Mouse (Mus musculus) cortical plate, adult 2 months (tissue): Measurements from ENCODE around the gene Gm11627. TPM values are rescaled to one million over a fixed set of nuclear protein-coding genes. Genes with fewer than 3 reads are reported as not detected.
A peak's percentile ranks its signal among the peaks of the same experiment; 100 is the strongest.
"Not testable (repeated sequence)": the region's sequence is repeated elsewhere in the genome, so short reads cannot be mapped to it uniquely, and the experiment has no call there.

Experiments
- H3K27ac ChIP-seq: fragments of 200-500 bp; 2 replicates; pipeline ENCODE4 v1.5.1; 2012; ENCODE audit warnings: low read length, control low read depth, inconsistent platforms; ENCODE audit not compliant: insufficient read depth
- H3K4me1 ChIP-seq: fragments of 200-500 bp; 2 replicates; pipeline ENCODE4 v1.6.1; 2011; ENCODE audit warnings: low read length; ENCODE audit not compliant: control insufficient read depth, insufficient read depth
- H3K4me3 ChIP-seq: fragments of 200-500 bp; 2 replicates; pipeline ENCODE4 v1.5.1; 2011; ENCODE audit warnings: mild to moderate bottlenecking, low read length, control low read depth; ENCODE audit not compliant: insufficient read depth
- CTCF ChIP-seq: fragments of 200-500 bp; IDR thresholded peaks from 2 replicates; pipeline ENCODE4 v1.5.1; 2011; ENCODE audit warnings: mild to moderate bottlenecking, control low read depth, low read length; ENCODE audit not compliant: insufficient read depth; ENCODE audit errors: extremely low read depth
- POLR2A ChIP-seq: fragments of 200-500 bp; IDR thresholded peaks from 2 replicates; pipeline ENCODE4 v1.6.1; 2011; ENCODE audit warnings: mild to moderate bottlenecking, low read length, control low read depth; ENCODE audit not compliant: insufficient read depth; ENCODE audit errors: extremely low read depth
- polyA plus RNA-seq: library from polyadenylated mRNA; depleted of rRNA; stranded (reverse); fragments of >200 nt; gene quantifications from 2 replicates; pipeline ENCODE4 v1.2.3, GENCODE M21; 2012

Gene Gm11627
- polyA plus RNA-seq, 1 experiment = 8.0 TPM

- no peaks in the 10 kb centered on the region for H3K4me1 ChIP-seq
- TF ChIP-seq CTCF = no peak
- no peak for TF ChIP-seq POLR2A
- H3K27ac ChIP-seq = no peak overlapping the region
- no peak overlapping the region for H3K4me3 ChIP-seq
Measured at GRCm38 (mm10) chr11:102565741-102566140, 13.5 kb downstream of the Gm11627 start.

GRCm38 (mm10) chr11:102564952-102565671 lies 14.1 kb downstream of the Gm11627 start:
- H3K27ac ChIP-seq, H3K4me3 ChIP-seq, H3K4me1 ChIP-seq: not testable (repeated sequence)

GRCm38 (mm10) chr11:102558704-102559103 lies 20.6 kb downstream of the Gm11627 start:
- Histone ChIP-seq H3K4me1 (peaks cover 3% of the 10 kb centered on the region; the same call in 1 of the 2 replicates), H3K27ac (no peak overlapping the region), H3K4me3 (no peak overlapping the region)
- no peak for TF ChIP-seq CTCF
- no peak for TF ChIP-seq POLR2A

GRCm38 (mm10) chr11:102557386-102557785 lies 21.9 kb downstream of the Gm11627 start:
- TF ChIP-seq CTCF = no peak
- TF ChIP-seq POLR2A = no peak
- H3K27ac ChIP-seq = no peak overlapping the region
- peaks cover 5% of the 10 kb centered on the region; the same call in 1 of the 2 replicates for H3K4me1 ChIP-seq
- no peak overlapping the region for H3K4me3 ChIP-seq

- TF ChIP-seq CTCF = no peak
- no peak for TF ChIP-seq POLR2A
- Histone ChIP-seq H3K4me3 (peak overlapping the region; percentile 89; the same call in 1 of the 2 replicates), H3K4me1 (peaks cover 5% of the 10 kb centered on the region; the same call in 1 of the 2 replicates), H3K27ac (no peak overlapping the region)
Measured at GRCm38 (mm10) chr11:102556716-102557074, 22.6 kb downstream of the Gm11627 start.

- Histone ChIP-seq H3K27ac (peak within 1 kb of the TSS; percentile 87), H3K4me1 (peaks cover 6% of the 10 kb centered on the region; the same call in 1 of the 2 replicates), H3K4me3 (peak within 1 kb of the TSS; percentile 89)
- TF ChIP-seq CTCF (no peak), POLR2A (peak; percentile 91)
Measured at GRCm38 (mm10) chr11:102556031-102556715, 23.1 kb downstream of the Gm11627 start, which contains the start of gene Gpatch8. Gene Gpatch8 (minus strand): TSS chr11:102556392.

GRCm38 (mm10) chr11:102555400-102556030 lies 23.7 kb downstream of the Gm11627 start:
- peak overlapping the region; percentile 87 for H3K27ac ChIP-seq
- H3K4me3 ChIP-seq = peak overlapping the region; percentile 89
- peaks cover 7% of the 10 kb centered on the region; the same call in 1 of the 2 replicates for H3K4me1 ChIP-seq
- TF ChIP-seq CTCF (no peak), POLR2A (no peak)

- TF ChIP-seq POLR2A = no peak
- TF ChIP-seq CTCF = no peak
- peaks cover 9% of the 10 kb centered on the region; the same call in 1 of the 2 replicates for H3K4me1 ChIP-seq
- no peak overlapping the region for H3K27ac ChIP-seq
- H3K4me3 ChIP-seq = no peak overlapping the region
Measured at GRCm38 (mm10) chr11:102552051-102552450, 27.2 kb downstream of the Gm11627 start.

- Histone ChIP-seq H3K4me1 (peaks cover 9% of the 10 kb centered on the region; the same call in 1 of the 2 replicates), H3K27ac (no peak overlapping the region), H3K4me3 (no peak overlapping the region)
- TF ChIP-seq CTCF = no peak
- TF ChIP-seq POLR2A = no peak
Measured at GRCm38 (mm10) chr11:102551176-102551575, 28.1 kb downstream of the Gm11627 start.
